20 mouse cellular contexts compared by ENCODE assay signal in genomic region chr6:37244074-37244473, GRCm38 (mm10).
"Had no signal": no experiment of that assay in that cellular context is flagged by ENCODE, and none has a peak within 500 bp of the region (broad histone marks: within the 10 kb centered on the region; RNA-seq: fewer than 3 reads in every experiment).

No protein-coding gene starts in this region.

- H3K27ac ChIP-seq: kidney, postnatal 0 days; limb, embryonic 12.5 days; limb, embryonic 15.5 days; liver, embryonic 14.5 days; macrophage; stomach, postnatal 0 days had no signal

- H3K4me1 ChIP-seq: limb, embryonic 12.5 days had no signal

- DNase-seq: kidney, adult 11 months; kidney, adult 8-10 months; layer of hippocampus, postnatal 36 days; left cerebral cortex, postnatal 4 days; liver, postnatal 0 days; lung, embryonic 14.5 days; midbrain, embryonic 14.5 days; right cerebral cortex, adult 18-20 months; right cerebral cortex, postnatal 14 days; right cerebral cortex, postnatal 4 days; thymus, adult 2 months; thymus, postnatal 14 days; thymus, postnatal 4 days had no signal

- H3K4me3 ChIP-seq: left cerebral cortex, adult 2 months; limb, embryonic 12.5 days; limb, embryonic 15.5 days had no signal
